Mouse (Mus musculus) ES-CJ7 (cell line): ENCODE results near the gene Prkag2.
"Not testable (repeated sequence)": the region's sequence is repeated elsewhere in the genome, so short reads cannot be mapped to it uniquely, and the experiment has no call there.

Experiments used
- DNase-seq: peaks from one replicate; pipeline ENCODE4 v3.0.0; 2011; ENCODE audit warnings: low read depth, low spot score

Prkag2 gene

DNA sequence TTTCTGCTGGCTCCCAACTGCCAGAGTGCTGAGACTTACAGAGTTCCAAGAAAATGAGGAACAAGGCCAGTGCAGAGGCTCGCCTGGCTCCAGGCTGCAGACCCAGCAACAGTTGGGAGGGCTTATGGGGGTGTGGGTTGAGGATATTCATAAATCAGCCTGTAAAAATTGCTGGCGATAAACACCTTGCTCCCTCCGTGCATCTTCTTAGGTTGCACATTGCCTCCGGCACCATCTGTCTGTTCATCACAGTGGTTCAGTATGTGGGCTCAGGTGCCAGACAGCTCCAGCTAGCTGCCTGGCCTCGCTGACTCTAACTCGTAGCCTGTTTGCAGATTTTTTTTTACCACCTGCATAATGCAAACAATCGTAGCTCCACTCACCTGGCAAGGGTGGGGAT lies 13.4 kb downstream of the Prkag2 start:
- DNase-seq = no peak

DNA sequence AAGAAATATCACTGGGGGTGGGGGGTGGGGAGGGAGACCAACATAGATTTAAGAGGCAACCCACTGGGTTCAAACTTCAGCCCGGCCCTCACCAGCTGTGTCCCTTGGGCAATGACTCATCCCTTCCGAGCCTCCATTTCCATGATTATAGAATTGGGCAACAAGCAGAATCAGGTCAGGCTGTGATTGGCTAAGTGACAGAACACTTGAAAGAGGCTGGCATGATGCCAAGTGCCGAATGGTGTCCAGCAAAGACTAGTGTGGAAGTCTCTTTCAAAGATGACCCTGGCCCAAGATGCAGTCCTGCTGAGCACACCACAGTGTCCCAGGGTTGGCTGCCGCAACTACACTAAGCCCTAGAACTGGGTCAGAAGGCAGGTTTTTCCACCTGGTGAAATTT lies 14.2 kb downstream of the Prkag2 start:
- DNase-seq = no peak

DNA sequence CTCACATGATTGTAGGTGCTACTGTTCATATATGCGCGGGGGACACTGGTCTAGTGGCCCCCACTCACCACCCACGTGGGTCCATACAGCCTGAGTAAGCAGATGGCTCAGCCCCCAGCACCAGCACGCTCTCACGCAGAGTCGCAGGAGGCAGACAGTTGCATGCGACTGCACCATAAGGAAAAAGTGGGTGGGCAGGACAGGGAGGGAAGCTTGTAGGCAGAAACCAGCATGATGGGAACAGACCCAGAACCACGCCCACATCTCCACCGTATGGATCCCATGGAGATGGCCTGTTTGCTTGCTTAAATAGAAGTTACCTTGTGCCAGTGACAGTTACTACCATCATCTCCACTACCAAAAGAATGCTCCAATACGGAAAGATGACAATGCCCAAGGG lies 15.3 kb downstream of the Prkag2 start:
- DNase-seq = no peak

DNA sequence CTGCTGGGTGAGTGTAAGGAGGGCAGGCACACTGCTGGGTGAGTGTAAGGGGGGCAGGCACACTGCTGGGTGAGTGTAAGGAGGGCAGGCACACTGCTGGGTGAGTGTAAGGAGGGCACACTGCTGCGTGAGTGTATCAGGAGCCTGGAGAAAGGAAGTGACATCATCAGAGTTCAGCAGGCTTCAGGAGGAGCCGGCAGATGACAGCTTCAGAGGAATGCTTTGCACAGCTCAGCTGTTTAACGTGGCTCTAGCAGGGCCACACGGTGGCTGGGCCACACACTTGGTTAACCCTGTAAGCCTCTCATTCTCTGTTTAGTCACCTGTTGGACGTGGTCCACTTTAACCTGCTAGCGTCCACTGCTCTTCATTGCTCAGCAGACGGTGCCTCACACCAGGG lies 16.6 kb downstream of the Prkag2 start:
- DNase-seq = no peak

DNA sequence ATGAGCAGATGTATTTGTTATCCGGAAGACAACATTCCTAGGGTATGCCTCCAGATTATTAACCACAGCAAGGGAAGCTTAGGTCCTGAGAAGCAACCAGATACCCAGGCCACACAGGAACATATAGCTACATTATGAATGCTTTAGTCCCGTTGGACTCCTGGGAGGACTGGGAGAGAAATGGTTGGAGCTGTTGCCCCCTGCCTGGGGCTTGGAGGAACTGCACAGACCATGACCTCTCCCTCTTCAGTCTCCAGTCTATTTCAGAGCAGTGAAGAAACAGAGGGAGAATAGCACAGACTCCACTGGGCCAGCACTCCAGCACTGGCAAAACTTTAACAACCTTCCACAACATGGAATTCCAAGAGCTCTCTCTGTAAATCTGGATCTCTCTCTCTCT lies 17.9 kb downstream of the Prkag2 start:
- peak; percentile 42 for DNase-seq

DNA sequence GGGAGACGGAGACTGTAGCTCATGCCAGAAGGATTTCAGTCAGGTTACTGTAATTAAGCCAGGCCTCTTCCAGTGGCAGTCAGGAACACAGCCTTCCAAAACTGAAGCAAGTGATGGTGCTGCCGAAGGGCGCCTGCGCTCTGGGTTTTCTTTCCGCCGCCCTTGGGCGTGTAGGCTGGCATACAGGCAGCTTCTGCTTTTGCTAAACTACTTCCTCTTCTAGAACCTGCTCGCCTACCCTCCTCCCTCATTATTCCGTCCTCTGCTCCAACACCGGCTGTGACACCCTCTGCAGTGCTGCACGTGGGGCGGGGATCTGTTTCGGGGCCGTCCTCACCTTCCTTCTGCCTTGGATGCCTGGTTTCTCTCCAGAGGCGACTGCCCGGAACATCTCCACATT lies 18.9 kb downstream of the Prkag2 start:
- no peak for DNase-seq

DNA sequence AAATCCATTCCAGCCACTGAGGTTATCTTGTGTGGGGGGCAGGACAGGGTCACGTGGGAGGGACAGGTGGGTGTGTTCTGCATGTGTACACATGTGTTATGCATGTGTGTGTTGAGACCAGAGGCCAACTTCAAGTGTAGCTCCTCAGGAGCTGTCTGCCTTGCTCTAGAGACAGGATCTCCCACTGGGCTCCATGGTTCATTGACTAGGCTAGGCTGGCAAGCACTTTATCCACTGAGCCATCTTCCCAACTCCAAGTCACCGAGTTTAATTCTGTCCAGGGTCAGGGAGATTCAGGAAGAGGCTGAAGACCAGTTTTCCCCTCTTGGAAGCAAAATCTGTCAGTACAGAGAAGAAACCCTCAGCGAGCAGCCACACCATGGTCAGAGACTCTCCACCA lies 19.4 kb downstream of the Prkag2 start:
- DNase-seq = no peak

DNA sequence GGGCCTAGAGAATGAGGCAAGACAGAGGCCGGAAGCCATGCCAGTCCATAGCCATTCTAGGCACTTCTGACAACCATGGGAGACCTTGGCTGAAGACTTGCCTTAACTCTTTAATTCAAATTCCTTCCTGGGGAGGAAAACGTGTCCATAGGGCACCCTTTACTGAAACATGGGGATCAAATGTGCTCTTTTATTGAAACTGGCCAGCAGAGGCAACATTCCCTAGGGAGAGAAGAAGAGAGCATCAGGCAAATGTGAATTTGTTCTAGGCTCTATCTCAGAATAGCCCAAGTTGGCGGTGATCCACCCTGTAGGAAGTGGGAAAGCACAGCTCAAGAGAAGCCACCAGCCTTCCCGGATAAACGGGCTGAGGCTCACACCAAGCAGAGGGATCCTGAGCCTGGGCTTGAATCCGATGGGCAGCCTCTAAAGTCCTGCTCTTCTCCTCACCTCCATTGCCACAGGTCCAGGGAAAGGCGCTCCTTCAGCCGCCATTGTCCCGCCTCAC lies 19.9 kb downstream of the Prkag2 start:
- no peak for DNase-seq

DNA sequence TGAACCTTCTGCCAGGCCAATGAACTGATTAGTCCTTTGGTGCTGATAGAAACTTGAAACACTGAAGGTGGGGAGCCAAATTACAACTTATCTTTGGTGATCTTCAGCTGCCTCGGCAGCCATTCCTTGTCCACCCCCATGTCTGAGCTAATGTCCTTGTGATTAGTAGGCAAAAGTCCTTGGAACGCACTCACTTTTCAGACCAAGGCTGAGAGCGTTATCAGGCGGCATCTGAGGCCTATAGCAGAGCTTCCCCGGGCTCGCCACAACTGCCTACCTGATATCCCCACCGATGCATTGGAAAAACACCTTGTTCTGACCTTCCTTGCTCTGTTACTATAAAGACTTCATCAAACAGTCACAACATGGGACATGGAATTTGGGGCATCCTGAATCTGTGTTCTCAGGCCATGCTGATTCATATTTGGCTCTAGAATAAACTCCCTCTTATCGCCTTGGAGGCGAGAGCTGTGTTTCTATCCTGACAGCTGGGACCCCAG lies 20.6 kb downstream of the Prkag2 start:
- DNase-seq = no peak

DNA sequence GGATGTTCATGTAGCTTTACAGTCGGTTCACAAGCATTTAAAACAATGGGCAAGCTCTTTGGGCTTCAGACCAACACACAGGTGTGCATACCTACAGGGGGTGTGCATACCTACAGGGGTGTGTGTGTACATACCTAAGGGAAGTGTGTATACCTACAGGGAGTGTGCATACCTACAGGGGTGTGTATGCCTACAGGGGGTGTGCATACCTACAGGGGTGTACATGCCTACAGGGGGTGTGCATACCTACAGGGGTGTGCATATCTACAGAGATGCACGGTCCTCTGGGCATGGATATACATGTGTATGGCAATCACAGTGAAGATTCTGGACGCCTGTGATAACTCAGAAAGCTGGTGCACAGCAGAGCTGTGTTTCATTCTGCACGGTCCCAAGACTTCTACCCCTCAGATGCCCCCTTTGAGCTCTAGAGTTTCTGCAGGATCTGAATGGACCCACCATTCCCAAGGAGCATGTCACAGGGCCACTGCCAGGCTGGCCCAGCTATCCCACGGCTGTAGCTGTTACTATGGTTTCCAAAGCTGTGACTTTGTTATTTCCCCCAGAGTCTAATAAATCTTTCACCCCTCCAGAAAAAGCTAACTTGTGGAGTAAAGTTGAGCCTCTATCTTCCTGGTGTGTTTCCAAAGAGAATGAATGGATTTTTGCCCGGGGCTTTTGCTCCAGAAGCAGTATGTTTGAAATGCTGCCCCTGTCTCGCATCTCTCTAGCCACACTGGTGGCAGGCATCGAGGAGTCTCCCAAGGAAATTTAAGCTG lies 22.4 kb downstream of the Prkag2 start:
- DNase-seq = no peak

DNA sequence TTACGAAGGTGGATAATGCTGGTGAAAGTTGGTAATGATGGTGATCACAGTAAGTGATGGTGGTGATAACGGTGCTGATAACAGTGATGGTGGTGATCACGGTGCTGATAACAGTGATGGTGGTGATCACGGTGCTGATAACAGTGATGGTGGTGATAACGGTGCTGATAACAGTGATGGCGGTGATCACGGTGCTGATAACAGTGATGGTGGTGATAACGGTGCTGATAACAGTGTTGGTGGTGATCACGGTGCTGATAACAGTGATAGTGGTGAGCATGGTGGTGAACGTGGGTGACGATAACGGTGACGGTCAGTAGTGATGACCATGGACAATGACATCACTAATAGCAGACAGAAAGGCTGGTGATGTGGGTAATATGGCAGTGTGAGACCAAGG lies 23.2 kb downstream of the Prkag2 start:
- DNase-seq = not testable (repeated sequence)

DNA sequence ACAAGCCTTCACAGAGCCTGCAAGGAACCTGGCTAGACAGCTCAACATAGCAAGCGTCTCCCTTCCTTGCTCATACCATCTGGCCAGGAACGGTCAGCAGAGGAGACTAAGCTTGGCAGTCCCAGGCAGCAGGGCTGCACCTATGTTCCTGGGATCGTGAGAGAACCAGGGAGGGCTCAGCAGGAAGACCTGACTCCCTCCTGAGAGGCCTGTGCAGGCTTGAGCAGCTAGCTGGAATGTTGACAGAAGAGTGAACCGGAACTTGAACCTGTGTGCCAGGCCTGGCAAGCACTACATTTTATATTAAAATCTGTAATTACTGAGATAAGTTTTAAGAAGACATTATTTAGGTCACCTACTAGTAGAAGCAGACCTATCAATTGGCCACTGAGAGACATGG lies 24.8 kb downstream of the Prkag2 start:
- DNase-seq = no peak

DNA sequence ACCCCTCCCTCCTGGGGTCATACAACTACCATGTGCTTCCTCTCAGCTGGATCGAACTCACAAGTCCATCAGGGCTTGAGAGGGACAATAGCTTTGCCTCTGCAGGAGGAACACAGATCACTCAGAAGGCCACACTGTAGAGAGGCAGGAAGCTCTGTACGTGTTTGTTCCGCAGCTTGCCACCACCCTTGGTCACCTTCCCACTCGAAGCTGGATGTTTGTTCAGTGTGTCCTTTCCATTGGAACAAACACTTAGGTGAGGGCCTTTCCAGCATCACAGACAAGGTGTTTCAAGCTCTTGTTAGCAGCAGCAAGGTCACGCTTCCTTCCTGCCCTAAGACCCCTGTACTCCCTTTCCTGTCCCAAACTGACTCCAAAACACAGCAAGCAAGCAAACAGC lies 30.6 kb downstream of the Prkag2 start:
- no peak for DNase-seq

DNA sequence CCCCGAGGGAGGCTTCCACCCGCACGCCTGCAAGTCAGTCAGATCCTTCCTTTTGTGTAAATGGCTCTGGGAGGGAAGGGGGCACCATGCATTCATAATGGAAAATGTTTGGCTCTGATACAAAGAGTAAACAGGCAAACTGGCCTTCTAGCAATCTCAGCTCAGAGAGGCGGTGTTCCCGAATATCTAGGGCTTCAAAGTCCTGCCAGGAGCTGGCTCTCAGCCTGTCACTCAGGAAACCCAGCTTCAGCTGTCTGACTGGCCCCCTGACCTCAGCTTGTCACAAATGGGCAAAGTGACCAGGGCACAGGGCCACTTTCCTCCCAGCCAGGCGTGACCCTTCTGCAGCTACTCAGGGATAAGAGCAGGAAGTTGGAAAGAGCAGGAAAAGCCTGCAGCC lies 33.3 kb downstream of the Prkag2 start:
- DNase-seq = no peak

DNA sequence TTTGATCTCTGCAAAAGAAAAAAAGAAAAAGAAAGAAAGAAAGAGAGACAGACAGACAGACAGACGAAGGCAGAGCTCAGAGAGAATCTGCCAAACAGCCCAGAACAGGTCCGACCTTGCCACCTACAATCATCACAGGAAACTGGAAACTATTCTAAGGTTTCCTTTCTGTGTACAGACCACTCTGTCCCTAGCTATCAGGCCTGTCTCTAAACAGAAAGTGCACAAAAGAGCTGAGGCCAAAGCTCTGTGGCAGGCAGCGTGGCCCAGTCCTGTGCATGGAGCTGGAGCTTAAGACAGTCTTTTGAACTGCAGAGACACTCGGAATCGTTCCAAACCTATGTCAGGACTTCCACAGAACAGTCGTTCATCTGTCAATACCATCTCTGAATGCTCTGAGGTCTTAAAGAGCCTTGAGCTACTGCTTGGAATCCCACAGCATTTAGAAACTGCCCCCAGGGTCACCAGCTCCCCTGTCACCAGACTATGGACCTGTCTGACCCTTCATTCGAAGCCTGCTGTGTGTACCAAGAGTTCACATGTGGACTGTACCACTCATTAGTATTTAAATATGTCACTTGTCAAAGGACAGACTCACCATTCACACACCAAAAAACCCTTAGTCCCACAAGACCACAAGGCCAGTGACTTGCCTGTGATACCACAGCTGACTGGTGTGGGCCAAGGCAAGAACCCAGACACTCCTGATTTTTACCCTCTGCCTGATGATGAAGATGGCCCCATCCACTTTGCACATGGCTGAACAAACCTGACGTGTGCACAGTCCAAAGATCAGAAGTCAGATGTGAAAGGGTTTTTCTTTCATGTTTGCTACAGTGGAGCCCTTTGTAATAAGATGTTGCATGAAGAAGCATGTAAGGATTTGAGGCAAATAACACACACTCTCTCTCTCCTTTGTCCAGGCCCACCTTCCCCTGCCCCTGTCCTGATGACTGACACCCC lies 35.9 kb downstream of the Prkag2 start:
- no peak for DNase-seq

DNA sequence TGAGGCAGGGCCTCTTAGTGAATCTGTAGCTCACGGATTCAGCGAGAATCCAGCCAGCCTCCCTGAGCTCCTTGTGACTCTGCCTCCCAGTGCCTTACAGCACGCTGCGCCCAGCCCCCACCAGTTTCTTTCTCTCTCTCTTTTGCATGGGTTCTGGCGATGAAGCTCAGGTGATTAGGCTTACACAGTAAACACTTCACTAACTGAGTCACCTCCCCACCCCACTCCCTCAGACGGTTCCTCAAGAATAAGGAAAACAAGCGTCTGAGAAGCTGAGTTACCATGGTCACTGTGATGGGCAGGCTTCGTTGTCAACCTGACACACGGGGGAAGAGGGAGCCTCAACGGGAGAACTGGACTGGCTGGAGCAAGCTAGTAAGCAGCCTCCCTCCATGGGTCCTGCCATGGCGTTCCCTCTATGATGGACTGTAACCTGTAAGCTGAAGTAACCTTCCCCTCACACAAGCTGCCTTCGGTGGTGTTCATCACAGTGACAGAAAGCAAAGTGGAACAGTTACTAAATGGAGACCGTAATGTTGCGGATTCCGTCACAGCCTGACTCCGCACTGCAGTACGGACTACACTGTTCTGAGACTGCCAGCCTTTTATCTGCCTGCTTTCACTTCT lies 37.8 kb downstream of the Prkag2 start:
- DNase-seq = no peak

DNA sequence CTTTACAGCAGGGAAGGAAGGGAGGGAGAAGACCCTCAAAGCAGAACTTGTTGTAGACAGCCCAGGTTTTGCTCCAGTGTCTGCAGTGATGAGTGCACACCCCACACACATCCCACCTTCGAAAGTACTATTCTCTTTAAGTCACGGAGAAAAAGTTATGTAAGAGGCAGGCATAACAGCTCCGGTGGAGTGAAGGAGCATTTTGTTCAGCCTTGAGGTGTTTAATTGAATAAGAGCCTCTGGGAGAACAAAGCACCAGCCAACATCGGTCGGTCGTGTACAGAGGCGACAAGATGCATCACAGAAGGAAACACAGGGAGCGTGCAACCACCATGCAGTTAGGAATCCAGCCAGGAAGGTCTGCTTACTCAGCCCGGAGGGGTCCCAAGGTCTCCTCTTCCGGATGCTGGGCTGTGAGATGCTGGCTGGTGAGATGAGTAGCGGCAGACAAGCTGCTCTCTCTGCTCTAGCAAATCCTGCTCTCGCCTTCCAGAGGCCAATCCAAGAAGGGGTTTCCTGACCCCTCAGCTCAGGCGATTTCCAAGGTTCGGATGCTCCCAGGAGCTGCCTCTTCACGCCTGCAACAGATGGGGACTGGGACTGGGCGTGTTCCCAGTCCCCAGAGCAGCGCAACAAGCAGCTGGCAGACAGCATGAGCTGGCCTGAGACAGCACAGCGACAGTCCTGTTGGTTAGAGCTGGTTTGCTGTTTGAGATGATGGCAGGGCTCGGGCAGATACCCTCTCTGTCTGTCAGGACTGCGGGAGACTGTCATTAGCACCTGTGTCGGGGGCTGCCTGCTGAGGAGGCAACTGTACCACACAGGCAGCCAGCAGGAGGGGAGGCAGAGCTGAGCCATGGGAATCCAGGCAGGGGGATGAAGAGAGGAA lies 41.3 kb downstream of the Prkag2 start:
- no peak for DNase-seq

DNA sequence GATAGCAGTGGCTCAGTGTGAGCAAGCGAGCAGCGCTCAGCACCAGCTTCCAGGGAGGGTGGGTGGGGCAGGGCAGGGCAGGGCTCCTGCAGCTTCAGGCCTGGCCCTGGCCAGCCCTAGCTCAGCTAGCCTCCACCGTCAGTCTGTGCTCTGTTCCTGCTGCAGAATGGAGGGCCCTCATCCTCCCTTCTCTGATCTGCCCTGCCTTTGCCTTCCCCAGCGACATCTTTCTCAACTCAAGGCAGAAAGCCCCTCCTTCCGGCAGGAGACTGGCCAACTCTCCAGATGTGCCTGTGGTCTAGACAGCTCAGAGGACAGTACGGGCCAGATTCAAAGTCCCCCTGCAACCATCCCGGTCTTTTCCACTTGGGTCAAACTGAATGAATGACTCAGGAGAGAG lies 42.0 kb downstream of the Prkag2 start:
- no peak for DNase-seq

DNA sequence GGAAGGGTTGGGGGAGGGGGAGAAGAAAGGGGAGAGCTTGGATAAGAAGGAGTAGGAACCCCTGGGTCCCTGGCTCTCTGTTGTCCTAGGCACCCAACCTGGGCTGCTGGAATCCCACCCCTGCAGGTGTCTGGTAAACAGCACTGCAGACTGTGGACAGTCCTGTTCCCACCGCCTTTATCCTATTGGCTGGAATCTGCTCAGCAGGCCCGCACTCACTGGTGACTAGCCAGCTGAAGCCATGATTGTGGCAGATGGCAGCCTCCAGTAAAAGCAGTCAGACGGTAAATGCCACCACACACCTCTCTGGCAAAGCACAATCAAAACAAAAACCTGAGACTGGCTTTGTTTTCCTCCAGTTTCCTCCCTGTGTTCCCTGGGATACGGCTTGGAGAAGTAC lies 45.2 kb downstream of the Prkag2 start:
- DNase-seq = no peak

DNA sequence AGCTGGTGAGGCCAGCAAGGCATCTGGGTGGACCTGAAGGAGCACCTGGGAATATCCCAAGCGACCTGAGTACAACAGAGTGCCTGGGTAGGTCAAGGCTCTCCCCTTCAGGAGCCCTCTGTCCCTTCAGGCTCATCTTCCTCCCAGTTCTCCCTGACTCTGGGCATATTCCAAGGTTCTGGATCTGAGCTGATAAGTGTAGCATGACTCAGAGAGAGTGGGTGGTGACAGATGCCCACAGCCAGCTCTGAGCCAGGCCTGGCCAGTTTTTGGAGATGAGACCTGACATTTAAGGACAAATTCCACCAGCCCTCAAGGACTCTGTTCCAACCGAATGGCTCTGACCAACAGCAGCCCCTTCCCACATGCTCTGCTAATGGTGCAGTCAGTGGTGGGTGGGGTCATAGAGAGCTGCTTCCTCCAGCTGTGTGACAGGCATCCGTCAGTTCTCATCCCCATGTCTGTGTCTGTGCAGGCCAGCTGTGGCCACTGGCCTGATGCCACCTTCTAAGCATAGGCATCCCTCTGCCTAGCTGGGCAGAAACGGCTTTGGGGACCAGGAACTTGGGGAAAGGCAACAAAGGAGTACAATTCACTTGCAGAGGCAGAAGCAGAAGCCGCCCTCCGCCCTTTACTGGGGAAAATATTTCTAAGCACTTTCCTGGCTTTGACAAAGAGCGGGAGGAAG lies 46.3 kb downstream of the Prkag2 start:
- DNase-seq = no peak
